Mouse (Mus musculus): Measurements from ENCODE around the gene Cacng2. TPM values are rescaled to one million over a fixed set of nuclear protein-coding genes. Genes with fewer than 3 reads are reported as not detected.

Gene Cacng2
- total RNA-seq, 2 experiments from 2014 or later, result not detected

- no peak for ATAC-seq (replicated peaks; ENCODE audit: poor library complexity)
Observed at GRCm38 (mm10) chr15:77955440-77956403, 164.1 kb downstream of the Cacng2 start.

DNA sequence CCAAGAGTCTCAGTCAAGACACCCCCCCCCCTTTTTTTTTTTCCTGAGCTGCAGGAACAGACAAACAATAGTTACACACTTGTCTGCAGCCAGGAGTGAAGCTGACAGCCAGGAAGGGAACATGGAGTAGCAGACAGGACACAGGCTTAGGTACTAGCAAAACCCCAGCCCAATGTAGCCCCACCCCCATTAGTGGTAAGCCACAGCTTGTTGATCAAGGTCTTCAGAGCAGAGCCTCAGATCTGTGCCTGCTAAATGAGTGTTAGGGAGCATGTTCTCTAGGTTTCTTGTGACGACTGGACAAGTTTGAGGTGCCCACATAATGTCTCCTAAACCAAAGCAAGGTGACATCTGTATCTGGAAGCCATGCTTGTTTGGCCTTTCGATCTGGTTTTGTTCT lies 165.5 kb downstream of the Cacng2 start:
- ATAC-seq (replicated peaks; ENCODE audit: poor library complexity), result no peak

DNA sequence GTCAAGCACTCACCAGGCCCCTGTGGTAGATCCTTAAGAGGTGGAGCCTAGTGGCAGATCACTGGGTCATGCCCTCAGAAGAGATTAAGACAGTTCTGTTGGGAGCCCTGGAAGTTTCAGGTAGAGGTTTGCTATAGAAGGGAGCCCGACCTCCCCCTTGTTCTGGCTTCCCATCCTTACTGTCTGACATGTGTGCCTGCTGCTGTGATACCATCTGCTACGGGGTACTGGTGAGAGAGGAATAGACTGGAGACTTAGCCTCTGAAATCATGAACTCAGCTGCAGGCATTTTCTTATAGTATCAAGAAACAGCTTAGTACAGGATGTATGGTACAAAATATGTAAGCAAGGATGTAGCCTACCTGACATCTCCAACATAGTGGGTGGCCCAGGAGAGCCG lies 166.9 kb downstream of the Cacng2 start:
- ATAC-seq (replicated peaks; ENCODE audit: poor library complexity), result no peak

GRCm38 (mm10) chr15:77949061-77949460 lies 170.8 kb downstream of the Cacng2 start:
- no peak for ATAC-seq (replicated peaks; ENCODE audit: poor library complexity)

DNA sequence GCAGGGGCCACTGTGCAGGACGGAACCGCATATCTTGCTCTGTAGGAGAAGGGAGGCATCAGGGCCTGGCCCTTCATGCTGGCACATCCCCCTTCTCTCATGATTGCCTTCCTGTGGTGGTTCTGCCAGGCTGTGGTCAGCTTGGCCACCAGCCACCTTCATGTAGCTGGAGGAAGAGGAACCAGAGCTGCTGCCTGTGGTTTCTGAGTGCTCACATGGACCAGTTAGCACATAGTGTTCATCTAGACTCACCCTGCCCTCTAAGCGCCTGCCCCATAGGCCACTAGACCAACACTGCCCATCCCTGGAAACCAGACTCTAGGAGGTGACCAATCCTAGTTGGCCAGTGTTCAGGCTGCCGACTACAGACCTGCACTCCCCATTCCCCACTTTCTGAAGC lies 174.1 kb downstream of the Cacng2 start:
- peak; percentile 97 for ATAC-seq (replicated peaks; ENCODE audit: poor library complexity)

Other genes with a start within 250 kb of the Cacng2 start
- gene Txn2, start 191.0 kb downstream of the Cacng2 start, total RNA-seq (2015), result 196 and 255 TPM in 2 replicates
- gene Txn2, start 191.0 kb downstream of the Cacng2 start, total RNA-seq (2017), result 44.4 and 60.6 TPM in 2 replicates
- 15.9 and 19.4 TPM in 2 replicates for gene Foxred2, start 163.3 kb downstream of the Cacng2 start, total RNA-seq (2015)
- 15.0 and 16.2 TPM in 2 replicates for gene Foxred2, start 163.3 kb downstream of the Cacng2 start, total RNA-seq (2017)
- gene Eif3d, start 149.2 kb downstream of the Cacng2 start, total RNA-seq (2015), result 184 and 226 TPM in 2 replicates
- 249 and 254 TPM in 2 replicates for gene Eif3d, start 149.2 kb downstream of the Cacng2 start, total RNA-seq (2017)
- gene Ift27, start 54.1 kb upstream of the Cacng2 start, total RNA-seq (2015), result 45.1 and 48.6 TPM in 2 replicates
- 9.7 and 16.5 TPM in 2 replicates for gene Ift27, start 54.1 kb upstream of the Cacng2 start, total RNA-seq (2017)
- not detected in 2 replicates for gene Pvalb, start 86.4 kb upstream of the Cacng2 start, total RNA-seq (2015)
- gene Pvalb, start 86.4 kb upstream of the Cacng2 start, total RNA-seq (2017), result not detected in 2 replicates
- 128 and 151 TPM in 2 replicates for gene Ncf4, start 124.8 kb upstream of the Cacng2 start, total RNA-seq (2015)
- 77.4 and 119 TPM in 2 replicates for gene Ncf4, start 124.8 kb upstream of the Cacng2 start, total RNA-seq (2017)
- gene Csf2rb2, start 185.7 kb upstream of the Cacng2 start, total RNA-seq (2015), result 4.2 and 4.7 TPM in 2 replicates
- gene Csf2rb2, start 185.7 kb upstream of the Cacng2 start, total RNA-seq (2017), result 0.98 and 1.7 TPM in 2 replicates
- gene Csf2rb, start 205.7 kb upstream of the Cacng2 start, total RNA-seq (2015), result 52.6 and 56.2 TPM in 2 replicates
- 48.5 and 55.8 TPM in 2 replicates for gene Csf2rb, start 205.7 kb upstream of the Cacng2 start, total RNA-seq (2017)

Data from megakaryocyte progenitor cell, adult 5-6 weeks (primary cell).